In the genomic region with DNA sequence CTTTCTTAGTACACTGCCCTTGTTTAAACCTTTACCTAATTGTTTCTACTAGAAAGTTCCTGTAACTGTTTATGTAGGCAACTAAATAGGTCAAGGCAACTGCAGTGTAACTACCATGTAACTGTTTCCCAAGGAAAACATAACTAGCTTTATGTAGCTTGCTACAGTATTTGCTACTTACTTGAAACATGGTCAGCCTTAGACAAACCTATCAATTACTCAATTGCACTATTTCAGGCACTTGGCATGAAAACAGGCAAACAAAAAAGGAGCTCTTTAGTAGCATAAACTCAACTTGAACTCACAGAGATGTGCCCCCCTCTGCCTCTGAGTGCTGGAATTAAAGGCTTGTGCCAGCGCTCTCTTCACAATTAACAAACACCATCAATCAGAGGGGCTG, we compare ENCODE assay signal across 15 mouse cellular contexts.
"Had no signal": no experiment of that assay in that cellular context is flagged by ENCODE, and none has a peak within 500 bp of the region (broad histone marks: within the 10 kb centered on the region; RNA-seq: fewer than 3 reads in every experiment).

No protein-coding gene starts in this region.

- H3K4me3 ChIP-seq: neural tube, embryonic 12.5 days; neural tube, embryonic 13.5 days; neural tube, embryonic 15.5 days; stomach, embryonic 15.5 days had no signal

- H3K4me2 ChIP-seq: neural tube, embryonic 12.5 days; neural tube, embryonic 13.5 days; neural tube, embryonic 15.5 days; stomach, embryonic 15.5 days had no signal

- H3K27ac ChIP-seq: neural tube, embryonic 12.5 days; neural tube, embryonic 13.5 days; neural tube, embryonic 15.5 days; stomach, embryonic 15.5 days; stomach, postnatal 0 days had no signal

- H3K9me3 ChIP-seq: neural tube, embryonic 12.5 days; neural tube, embryonic 13.5 days; neural tube, embryonic 15.5 days; stomach, embryonic 15.5 days had no signal

- H3K9ac ChIP-seq: neural tube, embryonic 12.5 days; neural tube, embryonic 13.5 days; neural tube, embryonic 15.5 days; stomach, embryonic 15.5 days had no signal

- DNase-seq: right cerebral cortex, adult 18-20 months; right cerebral cortex, postnatal 14 days; right cerebral cortex, postnatal 25 days; right cerebral cortex, postnatal 4 days; thymus, adult 18-20 months; thymus, adult 2 months; thymus, postnatal 14 days; thymus, postnatal 25 days; thymus, postnatal 36 days; thymus, postnatal 4 days had no signal

- H3K4me1 ChIP-seq: neural tube, embryonic 12.5 days; neural tube, embryonic 13.5 days; neural tube, embryonic 15.5 days; stomach, embryonic 15.5 days had no signal

- H3K27me3 ChIP-seq: neural tube, embryonic 12.5 days; neural tube, embryonic 13.5 days; neural tube, embryonic 15.5 days; stomach, embryonic 15.5 days had no signal

- H3K36me3 ChIP-seq: neural tube, embryonic 15.5 days had no signal
